Mouse (Mus musculus) left cerebral cortex, postnatal 14 days (tissue): ENCODE data around the gene Exoc2. TPM values are rescaled to one million over a fixed set of nuclear protein-coding genes. Genes with fewer than 3 reads are reported as not detected.

ENCODE experiments used
- DNase-seq, 2 experiments: peaks; one replicate each; pipeline ENCODE4 v3.0.0; 2021 to 2022; ENCODE audit warnings: low spot score in 2 of 2, mixed read lengths in 1 of 2
- intact Hi-C: fragments of 180-260 bp; cut with DNase I; formaldehyde crosslinking; loops from one replicate; pipeline ENCODE4 v1.15.1; 2025
- total RNA-seq, 2 experiments: library from RNA; stranded (reverse); gene quantifications; 2 replicates each; pipeline ENCODE4 v1.2.3; 2021

Gene Exoc2
- total RNA-seq, 2 experiments from 2014 or later = 41.6 to 41.8 TPM

- DNase-seq = peak in 1 of 2 experiments; percentile 10
- intact Hi-C loops = no loop called here
Measured at GRCm38 (mm10) chr13:30911931-30912625, 61.8 kb downstream of the Exoc2 start.

GRCm38 (mm10) chr13:30910889-30911288 is 63.0 kb downstream of the Exoc2 start:
- intact Hi-C loops = no loop called here
- no peak for DNase-seq

GRCm38 (mm10) chr13:30902286-30902685 is 71.6 kb downstream of the Exoc2 start:
- DNase-seq = no peak
- intact Hi-C loops = loop anchor here (10.0 kb wide), 1 partner anchor 173 kb away; no protein-coding TSS in a partner anchor

GRCm38 (mm10) chr13:30901387-30902041 is 72.4 kb downstream of the Exoc2 start:
- intact Hi-C loops = loop anchor here (10.0 kb wide), 1 partner anchor 173 kb away; no protein-coding TSS in a partner anchor
- peak in 1 of 2 experiments; percentile 34 for DNase-seq

GRCm38 (mm10) chr13:30894015-30894634 is 79.8 kb downstream of the Exoc2 start:
- intact Hi-C loops = loop anchor here (5.0 kb wide), 1 partner anchor 723 kb away; no protein-coding TSS in a partner anchor
- DNase-seq = peak; percentile 10 to 15

GRCm38 (mm10) chr13:30892315-30892714 is 81.6 kb downstream of the Exoc2 start:
- DNase-seq = no peak
- intact Hi-C loops = loop anchor here (5.0 kb wide), 1 partner anchor 725 kb away; no protein-coding TSS in a partner anchor

- intact Hi-C loops = loop anchor here (5.0 kb wide), 1 partner anchor 726 kb away; no protein-coding TSS in a partner anchor
- DNase-seq = no peak
Measured at GRCm38 (mm10) chr13:30891223-30891622, 82.7 kb downstream of the Exoc2 start.

GRCm38 (mm10) chr13:30888480-30888879 is 85.4 kb downstream of the Exoc2 start:
- intact Hi-C loops = loop anchor here (10.0 kb wide), 1 partner anchor 766 kb away; no protein-coding TSS in a partner anchor
- peak; percentile 69 to 77 for DNase-seq

- DNase-seq = no peak
- intact Hi-C loops = loop anchor here (10.0 kb wide), 1 partner anchor 774 kb away; no protein-coding TSS in a partner anchor
Measured at GRCm38 (mm10) chr13:30880310-30880709, 93.6 kb downstream of the Exoc2 start.

- intact Hi-C loops = loop anchor here (10.0 kb wide), 1 partner anchor 775 kb away; no protein-coding TSS in a partner anchor
Measured at GRCm38 (mm10) chr13:30879871-30880270, 94.0 kb downstream of the Exoc2 start.

GRCm38 (mm10) chr13:30875825-30876224 is 98.1 kb downstream of the Exoc2 start:
- no peak for DNase-seq
- intact Hi-C loops = no loop called here

More at GRCm38 (mm10) chr13:30879871-30880270, 94.0 kb downstream of the Exoc2 start:
- DNase-seq = no peak

- no peak for DNase-seq
- intact Hi-C loops = no loop called here
Measured at GRCm38 (mm10) chr13:30873472-30873871, 100.4 kb downstream of the Exoc2 start.

GRCm38 (mm10) chr13:30865486-30865885 is 108.4 kb downstream of the Exoc2 start:
- intact Hi-C loops = loop anchor here (10.0 kb wide), 1 partner anchor 301 kb away; no protein-coding TSS in a partner anchor
- peak; percentile 24 to 59 for DNase-seq

- DNase-seq = peak in 1 of 2 experiments; percentile 33
- intact Hi-C loops = loop anchor here (10.0 kb wide), 1 partner anchor 299 kb away; no protein-coding TSS in a partner anchor
Measured at GRCm38 (mm10) chr13:30864042-30864441, 109.9 kb downstream of the Exoc2 start.

GRCm38 (mm10) chr13:30858421-30858820 is 115.5 kb downstream of the Exoc2 start:
- intact Hi-C loops = no loop called here
- no peak for DNase-seq

GRCm38 (mm10) chr13:30850736-30851135 is 123.2 kb downstream of the Exoc2 start:
- DNase-seq = no peak
- intact Hi-C loops = no loop called here

- no peak for DNase-seq
- intact Hi-C loops = no loop called here
Measured at GRCm38 (mm10) chr13:30848001-30848400, 125.9 kb downstream of the Exoc2 start.

- DNase-seq = no peak
Measured at GRCm38 (mm10) chr13:30846506-30846905, 127.4 kb downstream of the Exoc2 start.

GRCm38 (mm10) chr13:30843049-30843448 is 130.8 kb downstream of the Exoc2 start:
- no peak for DNase-seq
- intact Hi-C loops = no loop called here

More at GRCm38 (mm10) chr13:30846506-30846905, 127.4 kb downstream of the Exoc2 start:
- intact Hi-C loops = no loop called here

- no peak for DNase-seq
- intact Hi-C loops = no loop called here
Measured at GRCm38 (mm10) chr13:30841843-30842242, 132.1 kb downstream of the Exoc2 start.
